Mouse (Mus musculus) heart, embryonic 10.5 days (tissue): Measurements from ENCODE around the gene Esr1. TPM values are rescaled to one million over a fixed set of nuclear protein-coding genes. Genes with fewer than 3 reads are reported as not detected.
"Not testable (repeated sequence)": the region's sequence is repeated elsewhere in the genome, so short reads cannot be mapped to it uniquely, and the experiment has no call there.

Experiments used
- DNase-seq: peaks from one replicate; pipeline ENCODE4 v3.0.0-alpha.2; 2017; ENCODE audit warnings: low spot score
- H3K27ac ChIP-seq: fragments of 300-500 bp; sonication (generic); 2 replicates; pipeline ENCODE4 v1.5.1; 2016; ENCODE audit warnings: mild to moderate bottlenecking
- H3K27me3 ChIP-seq: fragments of 300-500 bp; sonication (generic); 2 replicates; pipeline ENCODE4 v1.6.1; 2016; ENCODE audit warnings: mild to moderate bottlenecking; ENCODE audit not compliant: poor library complexity, insufficient read depth, severe bottlenecking
- H3K36me3 ChIP-seq: fragments of 300-500 bp; sonication (generic); 2 replicates; pipeline ENCODE4 v1.6.1; 2016; ENCODE audit warnings: mild to moderate bottlenecking, moderate library complexity
- H3K4me1 ChIP-seq: fragments of 300-500 bp; sonication (generic); 2 replicates; pipeline ENCODE4 v1.6.1; 2016; ENCODE audit warnings: mild to moderate bottlenecking
- H3K4me3 ChIP-seq: fragments of 300-500 bp; sonication (generic); 2 replicates; pipeline ENCODE4 v1.5.1; 2016; ENCODE audit warnings: mild to moderate bottlenecking, moderate library complexity
- H3K9me3 ChIP-seq: fragments of 300-500 bp; sonication (generic); 2 replicates; pipeline ENCODE4 v1.6.1; 2016; ENCODE audit warnings: mild to moderate bottlenecking, moderate library complexity
- WGBS: fragments of 180-500 bp; shearing (Covaris S2); methylation state at CpG from one replicate; pipeline ENCODE4 v1.1.7; 2016; 5-methylcytosine and 5-hydroxymethylcytosine counted together
- polyA plus RNA-seq: library from polyadenylated mRNA; unstranded; fragments of >200 nt; fragmentation: Nextera tagmentation; extraction: Ambion mirVana; gene quantifications from 2 replicates; pipeline ENCODE4 v1.2.1, GENCODE M21; 2016

Gene Esr1
- polyA plus RNA-seq, 1 experiment from 2014 or later, result 0.68 TPM

GRCm38 (mm10) chr10:4600796-4601474 lies 10.5 kb upstream of the Esr1 start:
- Histone ChIP-seq H3K9me3 (no peaks in the 10 kb centered on the region), H3K4me3 (no peak overlapping the region), H3K27ac (no peak overlapping the region), H3K36me3 (no peaks in the 10 kb centered on the region), H3K27me3 (no peaks in the 10 kb centered on the region), H3K4me1 (no peaks in the 10 kb centered on the region)
- 51% methylated on average over 2 of the region's 2 CpGs for WGBS
- no peak for DNase-seq

DNA sequence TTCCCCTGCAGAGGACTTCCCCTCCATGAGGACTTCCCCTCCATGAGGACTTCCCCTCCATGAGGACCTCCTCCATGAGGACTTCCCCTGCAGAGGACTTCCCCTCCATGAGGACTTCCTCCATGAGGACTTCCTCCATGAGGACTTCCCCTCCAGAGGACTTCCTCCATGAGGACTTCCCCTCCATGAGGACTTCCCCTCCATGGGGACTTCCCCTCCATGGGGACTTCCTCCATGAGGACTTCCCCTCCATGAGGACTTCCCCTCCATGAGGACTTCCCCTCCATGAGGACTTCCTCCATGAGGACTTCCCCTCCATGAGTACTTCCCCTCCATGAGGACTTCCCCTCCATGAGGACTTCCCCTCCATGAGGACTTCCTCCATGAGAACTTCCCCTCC lies 9.8 kb upstream of the Esr1 start:
- not testable (repeated sequence) for H3K27ac ChIP-seq, H3K36me3 ChIP-seq, H3K4me3 ChIP-seq, H3K27me3 ChIP-seq, H3K4me1 ChIP-seq, DNase-seq, H3K9me3 ChIP-seq

GRCm38 (mm10) chr10:4602466-4602865 lies 8.9 kb upstream of the Esr1 start:
- no peaks in the 10 kb centered on the region for H3K36me3 ChIP-seq
- H3K9me3 ChIP-seq, result no peaks in the 10 kb centered on the region
- H3K27ac ChIP-seq, result no peak overlapping the region
- H3K4me1 ChIP-seq, result no peaks in the 10 kb centered on the region
- no peak overlapping the region for H3K4me3 ChIP-seq
- no peaks in the 10 kb centered on the region for H3K27me3 ChIP-seq
- DNase-seq, result no peak
- WGBS, result 78% methylated on average over 4 of the region's 4 CpGs

GRCm38 (mm10) chr10:4604527-4605209 lies 6.7 kb upstream of the Esr1 start:
- DNase-seq, result no peak
- no peak overlapping the region for H3K27ac ChIP-seq
- H3K4me1 ChIP-seq, result no peaks in the 10 kb centered on the region
- no peak overlapping the region for H3K4me3 ChIP-seq
- no peaks in the 10 kb centered on the region for H3K36me3 ChIP-seq
- H3K27me3 ChIP-seq, result no peaks in the 10 kb centered on the region
- no peaks in the 10 kb centered on the region for H3K9me3 ChIP-seq
- WGBS, result 80% methylated on average over 4 of the region's 4 CpGs

GRCm38 (mm10) chr10:4610234-4610633 lies 1.2 kb upstream of the Esr1 start:
- Histone ChIP-seq H3K27ac (no peak overlapping the region), H3K27me3 (no peaks in the 10 kb centered on the region), H3K4me3 (no peak overlapping the region), H3K4me1 (no peaks in the 10 kb centered on the region; the same call in 1 of the 2 replicates), H3K9me3 (no peaks in the 10 kb centered on the region), H3K36me3 (no peaks in the 10 kb centered on the region)
- DNase-seq, result no peak
- WGBS, result 81% methylated on average over 2 of the region's 2 CpGs

- H3K4me3 ChIP-seq, result no peak overlapping the region
- H3K4me1 ChIP-seq, result no peaks in the 10 kb centered on the region; the same call in 1 of the 2 replicates
- no peak overlapping the region for H3K27ac ChIP-seq
- H3K27me3 ChIP-seq, result no peaks in the 10 kb centered on the region
- WGBS, result 66% methylated on average over 22 of the region's 22 CpGs
- no peaks in the 10 kb centered on the region for H3K9me3 ChIP-seq
- DNase-seq, result no peak
- no peaks in the 10 kb centered on the region for H3K36me3 ChIP-seq
Measured at GRCm38 (mm10) chr10:4612313-4613036, 1.1 kb downstream of the Esr1 start.

DNA sequence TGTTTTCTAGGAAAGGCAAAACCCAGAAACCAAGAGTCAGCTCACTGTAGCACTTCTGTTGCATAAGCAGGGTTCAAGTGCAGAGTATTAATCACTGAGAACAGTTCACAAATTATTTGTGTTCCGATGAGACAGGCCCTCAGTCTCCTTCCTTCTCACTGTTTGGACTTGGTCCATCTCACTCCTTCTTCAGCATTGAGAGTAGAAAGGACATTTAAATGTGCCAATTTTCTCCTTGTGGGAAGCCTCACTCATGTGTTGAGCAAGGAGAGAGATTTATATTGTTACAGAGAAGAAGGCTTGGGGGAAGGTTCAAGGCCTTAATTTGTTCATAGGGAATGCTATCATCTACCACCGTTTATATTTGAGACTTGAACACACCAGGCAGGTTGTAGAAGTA lies 6.6 kb downstream of the Esr1 start:
- DNase-seq, result no peak
- no peaks in the 10 kb centered on the region for H3K4me1 ChIP-seq
- no peaks in the 10 kb centered on the region for H3K27me3 ChIP-seq
- no peaks in the 10 kb centered on the region for H3K36me3 ChIP-seq
- H3K27ac ChIP-seq, result no peak overlapping the region
- 77% methylated on average over 2 of the region's 2 CpGs for WGBS
- H3K4me3 ChIP-seq, result no peak overlapping the region
- no peaks in the 10 kb centered on the region for H3K9me3 ChIP-seq

DNA sequence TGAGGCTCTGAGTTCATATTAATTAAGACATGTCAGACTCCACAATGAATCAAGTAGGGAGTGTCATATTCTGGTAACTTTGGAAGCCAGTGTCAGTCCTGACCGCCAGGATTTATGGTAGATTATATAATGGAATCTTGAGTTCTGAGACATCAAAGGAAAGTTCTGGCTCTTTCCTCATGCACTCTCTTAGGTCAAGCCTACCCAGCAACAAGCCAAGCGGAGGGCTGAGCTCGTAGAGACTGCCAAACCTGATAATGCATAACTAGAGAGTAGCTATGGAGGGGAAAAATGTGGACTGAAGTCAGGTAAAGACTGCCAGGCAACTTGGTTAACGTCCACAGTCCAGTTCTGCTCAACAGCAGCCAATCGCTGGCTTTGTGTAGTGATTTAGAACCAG lies 7.3 kb downstream of the Esr1 start:
- 77% methylated on average over 5 of the region's 5 CpGs for WGBS
- Histone ChIP-seq H3K27ac (no peak overlapping the region), H3K36me3 (no peaks in the 10 kb centered on the region), H3K27me3 (no peaks in the 10 kb centered on the region), H3K9me3 (no peaks in the 10 kb centered on the region), H3K4me3 (no peak overlapping the region), H3K4me1 (no peaks in the 10 kb centered on the region)
- DNase-seq, result no peak

GRCm38 (mm10) chr10:4619426-4619825 lies 8.0 kb downstream of the Esr1 start:
- not testable (repeated sequence) for H3K4me1 ChIP-seq, H3K36me3 ChIP-seq, H3K4me3 ChIP-seq, H3K9me3 ChIP-seq, DNase-seq, H3K27me3 ChIP-seq, H3K27ac ChIP-seq
- 72% methylated on average over 1 of the region's 1 CpGs for WGBS

- Histone ChIP-seq H3K4me1 (no peaks in the 10 kb centered on the region), H3K9me3 (no peaks in the 10 kb centered on the region), H3K36me3 (no peaks in the 10 kb centered on the region), H3K4me3 (no peak overlapping the region), H3K27ac (no peak overlapping the region), H3K27me3 (no peaks in the 10 kb centered on the region)
- 82% methylated on average over 24 of the region's 24 CpGs for WGBS
- no peak for DNase-seq
Measured at GRCm38 (mm10) chr10:4620596-4621504, 9.5 kb downstream of the Esr1 start.

- Histone ChIP-seq H3K4me1 (no peaks in the 10 kb centered on the region), H3K4me3 (no peak overlapping the region), H3K27me3 (no peaks in the 10 kb centered on the region), H3K36me3 (no peaks in the 10 kb centered on the region), H3K9me3 (no peaks in the 10 kb centered on the region), H3K27ac (no peak overlapping the region)
- 91% methylated on average over 5 of the region's 5 CpGs for WGBS
- no peak for DNase-seq
Measured at GRCm38 (mm10) chr10:4621505-4621815, 10.1 kb downstream of the Esr1 start.

GRCm38 (mm10) chr10:4623319-4623718 lies 11.9 kb downstream of the Esr1 start:
- DNase-seq, result no peak
- no peak overlapping the region for H3K4me3 ChIP-seq
- no peak overlapping the region for H3K27ac ChIP-seq

DNA sequence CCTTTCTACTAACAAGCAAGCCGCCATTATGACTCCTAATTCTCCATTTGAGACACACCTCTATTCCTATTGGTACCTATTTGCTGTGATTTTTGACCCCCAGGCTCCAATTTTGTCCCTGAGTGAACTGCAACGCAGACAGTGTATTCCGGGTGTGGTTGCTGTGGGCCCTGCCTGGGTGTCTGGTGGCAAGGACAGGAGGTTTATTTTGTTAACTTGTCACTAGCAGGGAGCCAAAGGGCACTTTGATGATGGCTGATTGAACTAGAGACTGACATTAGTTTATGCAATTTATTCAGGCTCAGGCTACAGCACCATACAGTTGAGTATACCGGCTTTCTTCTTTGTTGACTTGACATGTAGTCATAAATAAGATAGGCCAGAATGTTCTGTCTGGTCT lies 13.2 kb downstream of the Esr1 start:
- Histone ChIP-seq H3K27ac (no peak overlapping the region), H3K9me3 (no peaks in the 10 kb centered on the region), H3K4me1 (no peaks in the 10 kb centered on the region), H3K36me3 (no peaks in the 10 kb centered on the region), H3K27me3 (no peaks in the 10 kb centered on the region), H3K4me3 (no peak overlapping the region)
- no peak for DNase-seq
- 89% methylated on average over 4 of the region's 4 CpGs for WGBS

More at GRCm38 (mm10) chr10:4623319-4623718, 11.9 kb downstream of the Esr1 start:
- no peaks in the 10 kb centered on the region for H3K9me3 ChIP-seq
- no peaks in the 10 kb centered on the region for H3K4me1 ChIP-seq
- no peaks in the 10 kb centered on the region for H3K27me3 ChIP-seq
- no peaks in the 10 kb centered on the region for H3K36me3 ChIP-seq
